Mouse (Mus musculus) right cerebral cortex, postnatal 14 days (tissue): ENCODE measurements at regions not wholly inside any gene's neighbourhood (a gene's known extent, or its start where the extent isn't known, plus 50 kb on each side); places are given as distances from the start of the nearest gene placed in this dataset.

Experiments used
- DNase-seq: peaks from one replicate; pipeline ENCODE4 v3.0.0; 2022

DNA sequence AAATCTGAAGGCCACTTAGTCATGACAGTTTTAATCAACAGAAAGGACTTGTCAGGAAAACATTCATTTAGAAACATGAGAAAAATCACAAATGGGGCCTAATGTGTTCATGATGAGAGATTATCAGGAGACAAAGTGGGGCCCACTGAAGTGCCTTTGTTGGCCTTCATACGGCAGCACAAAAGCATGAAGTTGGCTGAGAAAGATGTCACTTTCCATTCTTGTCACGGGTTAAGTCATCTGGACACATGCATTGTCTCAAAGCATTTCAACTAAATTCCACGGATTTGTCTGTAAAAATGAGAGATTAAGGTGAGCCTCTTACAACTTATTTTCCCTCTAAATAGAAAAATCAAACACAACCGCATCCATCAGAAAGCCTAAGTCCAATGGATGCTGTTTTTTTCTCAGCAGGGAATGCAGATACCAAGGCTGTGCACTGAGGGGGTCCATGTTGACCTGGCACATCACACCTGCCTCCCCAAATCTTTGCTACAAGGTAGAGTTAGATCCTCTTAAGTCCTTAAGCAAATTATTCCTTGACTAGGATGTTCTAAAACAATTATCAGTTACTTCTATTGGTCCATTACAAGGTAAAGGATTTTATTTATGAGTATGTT, 1679.2 kb downstream of the 4930444P10Rik start:
- no peak for DNase-seq

DNA sequence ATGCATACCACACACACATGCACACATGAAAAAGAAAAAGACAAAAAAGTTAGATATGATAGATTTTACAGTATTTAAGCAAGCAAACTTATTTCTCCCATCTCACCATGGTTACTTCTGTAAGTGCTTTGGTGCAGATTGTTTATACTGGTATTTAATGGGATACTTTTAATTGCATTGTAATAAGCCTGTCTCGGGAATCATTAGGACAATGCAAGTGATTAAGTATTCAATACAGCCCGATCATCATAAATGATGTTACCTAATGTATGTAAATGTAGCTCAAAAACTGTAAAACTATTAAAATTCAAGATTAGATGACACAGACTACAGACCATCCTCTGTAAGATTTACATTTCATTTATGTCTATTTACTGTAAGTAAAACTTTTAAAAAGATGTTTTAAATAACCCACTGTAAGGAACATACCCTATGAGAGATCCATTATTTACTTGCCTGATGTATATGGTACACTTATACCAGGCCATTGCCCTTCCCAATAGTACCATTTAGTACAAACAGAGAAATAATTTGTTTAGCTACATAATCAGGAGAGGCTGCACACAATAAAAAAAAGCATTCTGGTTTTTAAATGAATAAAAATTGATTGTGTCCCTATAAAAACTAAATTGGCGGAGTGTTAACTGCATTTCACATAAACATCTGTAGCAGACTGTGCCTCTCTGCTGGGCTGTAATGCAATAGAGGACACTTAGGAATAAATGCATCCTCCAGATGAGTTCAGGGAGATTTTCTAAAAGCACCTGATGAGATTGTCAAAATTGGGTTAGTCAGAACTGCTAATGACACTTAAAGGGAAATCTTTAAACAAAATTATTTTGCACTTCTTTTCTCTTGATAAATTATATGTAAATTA, 1722.9 kb downstream of the 4930444P10Rik start:
- DNase-seq: no peak

DNA sequence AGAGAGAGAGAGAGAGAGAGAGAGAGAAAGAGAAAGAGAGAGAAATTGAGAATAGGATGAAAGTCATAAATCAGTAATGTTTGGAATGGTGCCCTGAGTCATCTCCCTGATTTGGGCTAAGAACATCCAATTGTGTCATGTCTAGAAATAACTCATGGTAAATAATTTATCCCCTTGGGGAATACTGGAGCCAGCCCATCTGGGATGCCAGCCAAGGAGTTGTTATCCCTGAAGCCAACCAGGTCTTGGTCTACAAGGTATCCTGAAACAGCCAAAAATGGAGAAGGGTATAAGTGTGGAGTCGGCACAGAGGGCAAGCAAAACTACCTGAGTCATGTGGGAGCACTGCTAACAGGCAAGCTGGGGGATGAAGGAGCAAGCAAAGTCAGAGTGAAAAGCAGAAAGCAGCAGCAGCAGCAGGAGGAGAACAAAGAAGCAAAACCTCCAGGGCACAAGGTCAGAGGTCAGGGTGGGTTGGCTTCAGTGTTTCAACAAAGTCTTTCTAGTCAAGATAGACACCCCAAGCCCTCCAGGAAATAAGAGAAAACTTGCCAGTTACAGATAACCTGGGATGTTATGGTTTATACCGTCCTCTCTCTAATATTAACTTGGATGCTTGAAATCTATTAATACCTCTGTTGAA, 1733.0 kb downstream of the 4930444P10Rik start:
- DNase-seq: no peak
